9 mouse cellular contexts compared by ENCODE assay signal in the genomic region with DNA sequence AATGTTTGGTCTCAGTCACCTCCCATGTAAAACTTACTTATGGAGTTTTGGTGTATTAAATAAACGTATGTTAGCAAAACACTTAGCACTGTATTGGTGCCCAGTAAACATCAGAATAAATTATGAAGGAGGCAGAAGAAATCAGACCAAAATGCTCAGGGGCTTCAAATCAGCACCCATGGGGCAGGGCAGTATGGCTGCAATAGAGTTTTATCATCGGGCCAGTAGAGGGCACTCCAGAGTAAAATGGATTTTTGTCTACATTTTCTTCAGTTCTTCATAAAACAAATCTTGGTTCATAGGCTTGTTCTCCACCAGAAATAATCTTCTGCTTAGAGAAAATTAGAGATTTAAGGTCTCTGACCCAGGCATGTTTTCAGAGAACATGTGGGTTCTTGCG.
A peak's percentile ranks its signal among the peaks of the same experiment; 100 is the strongest.
DNase-seq lines count a peak whose midpoint lies in the region; ATAC-seq and TF ChIP-seq lines count a peak whose summit lies in the region.
"Had no signal": no experiment of that assay in that cellular context is flagged by ENCODE, and none has a peak within 500 bp of the region (broad histone marks: within the 10 kb centered on the region; RNA-seq: fewer than 3 reads in every experiment).

No protein-coding gene starts in this region.

- H3K9me3 ChIP-seq in intestine, postnatal 0 days (ENCODE audit: control insufficient read depth) = no peaks in the 10 kb centered on the region
- no peaks in the 10 kb centered on the region for H3K9me3 ChIP-seq in intestine, embryonic 16.5 days (ENCODE audit: control insufficient read depth, low read length)
- H3K9me3 ChIP-seq in neural tube, embryonic 15.5 days (replicated peaks) = no peaks in the 10 kb centered on the region
- H3K9me3 ChIP-seq: lung, embryonic 15.5 days had no signal

- H3K9ac ChIP-seq in intestine, postnatal 0 days (ENCODE audit: low read depth, low read length) = no peak overlapping the region
- no peak overlapping the region for H3K9ac ChIP-seq in intestine, embryonic 16.5 days (ENCODE audit: low read depth, low read length)
- H3K9ac ChIP-seq in neural tube, embryonic 15.5 days (replicated peaks) = no peak overlapping the region
- H3K9ac ChIP-seq: lung, embryonic 15.5 days had no signal

- ATAC-seq in intestine, postnatal 0 days = no peak
- no peak for ATAC-seq in intestine, embryonic 16.5 days
- no peak for ATAC-seq in neural tube, embryonic 15.5 days (ENCODE audit: low FRiP score)

- peak; percentile 57 for TF ChIP-seq CTCF in intestine, postnatal 0 days (IDR thresholded peaks at IDR 0.05; ENCODE audit: low read depth)

- no peak overlapping the region for H3K27ac ChIP-seq in intestine, postnatal 0 days (ENCODE audit: low read depth, low read length)
- H3K27ac ChIP-seq in intestine, embryonic 16.5 days (ENCODE audit: low read length) = no peak overlapping the region
- no peak overlapping the region for H3K27ac ChIP-seq in neural tube, embryonic 15.5 days (replicated peaks)
- H3K27ac ChIP-seq: lung, embryonic 15.5 days had no signal

- WGBS in intestine, postnatal 0 days = 27% methylated on average over 3 of the region's 3 CpGs
- WGBS in intestine, embryonic 16.5 days = 27% methylated on average over 3 of the region's 3 CpGs
- 22% methylated on average over 3 of the region's 3 CpGs for WGBS in neural tube, embryonic 15.5 days

- H3K36me3 ChIP-seq in intestine, postnatal 0 days (ENCODE audit: control insufficient read depth, insufficient read depth) = no peaks in the 10 kb centered on the region
- H3K36me3 ChIP-seq in intestine, embryonic 16.5 days (ENCODE audit: control insufficient read depth, insufficient read depth, low read length) = no peaks in the 10 kb centered on the region
- H3K36me3 ChIP-seq in neural tube, embryonic 15.5 days = no peaks in the 10 kb centered on the region
- H3K36me3 ChIP-seq: lung, embryonic 15.5 days had no signal

- peak; percentile 33 for DNase-seq in adrenal gland, postnatal 14 days
- DNase-seq in adrenal gland, adult 18-20 months (ENCODE audit: low spot score in 2 of 2) = no peak
- peak; percentile 21 for DNase-seq in urinary bladder, postnatal 14 days (ENCODE audit: low spot score)
- no peak for DNase-seq in urinary bladder, adult 2 months (ENCODE audit: low spot score)
- no peak for DNase-seq in spleen, postnatal 36 days (ENCODE audit: low spot score in 2 of 2)

- no peaks in the 10 kb centered on the region for H3K4me1 ChIP-seq in intestine, postnatal 0 days (replicated peaks; ENCODE audit: control insufficient read depth, insufficient read depth, low read length)
- H3K4me1 ChIP-seq in intestine, embryonic 16.5 days (ENCODE audit: control insufficient read depth, insufficient read depth, low read length) = no peaks in the 10 kb centered on the region
- H3K4me1 ChIP-seq in neural tube, embryonic 15.5 days = no peaks in the 10 kb centered on the region
- H3K4me1 ChIP-seq: lung, embryonic 15.5 days had no signal

- no peak overlapping the region for H3K4me3 ChIP-seq in intestine, postnatal 0 days (ENCODE audit: low read depth, low read length)
- no peak overlapping the region for H3K4me3 ChIP-seq in intestine, embryonic 16.5 days (ENCODE audit: low read length)
- no peak overlapping the region for H3K4me3 ChIP-seq in neural tube, embryonic 15.5 days (replicated peaks)
- H3K4me3 ChIP-seq: lung, embryonic 15.5 days had no signal

- H3K27me3 ChIP-seq in intestine, postnatal 0 days (replicated peaks; ENCODE audit: control insufficient read depth, insufficient read depth, low read length) = no peaks in the 10 kb centered on the region
- H3K27me3 ChIP-seq in intestine, embryonic 16.5 days (replicated peaks; ENCODE audit: control insufficient read depth, insufficient read depth, low read length) = no peaks in the 10 kb centered on the region; the same call in 1 of the 2 replicates
- no peaks in the 10 kb centered on the region for H3K27me3 ChIP-seq in neural tube, embryonic 15.5 days (replicated peaks)

- no peak overlapping the region for H3K4me2 ChIP-seq in intestine, postnatal 0 days (replicated peaks; ENCODE audit: low read depth)
- H3K4me2 ChIP-seq in intestine, embryonic 16.5 days (ENCODE audit: low read depth, low read length) = no peak overlapping the region
- no peak overlapping the region for H3K4me2 ChIP-seq in neural tube, embryonic 15.5 days
- H3K4me2 ChIP-seq: lung, embryonic 15.5 days had no signal

Comparison
In these comparisons a context has a peak if more than half of its experiments do, and no peak if none do; other contexts are left out.
1. DNase-seq: peak in adrenal gland, postnatal 14 days (single experiment) and urinary bladder, postnatal 14 days (single experiment); none in adrenal gland, adult 18-20 months (0 of 2), urinary bladder, adult 2 months (single experiment) and spleen, postnatal 36 days (0 of 2).